Mouse (Mus musculus) heart, adult 2 months (tissue): ENCODE results near the gene Zbtb21. TPM values are rescaled to one million over a fixed set of nuclear protein-coding genes. Genes with fewer than 3 reads are reported as not detected.

Experiments
- DNase-seq, 2 experiments: peaks; one replicate each; pipeline ENCODE4 v3.0.0; 2021
- H3K27ac ChIP-seq: fragments of 200-600 bp; 2 replicates; pipeline ENCODE4 v1.8.1; 2022
- H3K27me3 ChIP-seq: fragments of 200-500 bp; 2 replicates; pipeline ENCODE4 v1.6.1; 2012; ENCODE audit warnings: mild to moderate bottlenecking, low read length, inconsistent platforms, mixed read lengths; ENCODE audit not compliant: control insufficient read depth, insufficient read depth
- H3K36me3 ChIP-seq: fragments of 200-500 bp; 2 replicates; pipeline ENCODE4 v1.6.1; 2012; ENCODE audit warnings: low read length, inconsistent platforms; ENCODE audit not compliant: control insufficient read depth, insufficient read depth
- H3K4me1 ChIP-seq: fragments of 200-500 bp; 2 replicates; pipeline ENCODE4 v1.6.1; 2011; ENCODE audit warnings: low read length; ENCODE audit not compliant: control insufficient read depth, insufficient read depth
- H3K4me3 ChIP-seq: fragments of 200-600 bp; 2 replicates; pipeline ENCODE4 v1.8.1; 2022
- H3K79me2 ChIP-seq: fragments of 200-500 bp; replicated peaks from 2 replicates; pipeline ENCODE4 v1.6.1; 2012; ENCODE audit warnings: mild to moderate bottlenecking, inconsistent platforms, low read length, moderate library complexity, mixed read lengths; ENCODE audit not compliant: control insufficient read depth, insufficient read depth
- H3K9ac ChIP-seq: fragments of 200-500 bp; 2 replicates; pipeline ENCODE4 v1.6.1; 2012; ENCODE audit warnings: low read depth, mild to moderate bottlenecking, control low read depth, inconsistent platforms, low read length, mixed read lengths
- CTCF ChIP-seq: fragments of 200-600 bp; IDR thresholded peaks from 2 replicates; pipeline ENCODE4 v1.8.1; 2022; ENCODE audit warnings: antibody characterized with exemption, mild to moderate bottlenecking, moderate library complexity
- EP300 ChIP-seq: fragments of 200-500 bp; IDR thresholded peaks from 2 replicates; pipeline ENCODE4 v1.6.1; 2011; ENCODE audit warnings: low read depth, low read length, control low read depth; ENCODE audit not compliant: insufficient read depth
- POLR2A ChIP-seq: fragments of 200-500 bp; IDR thresholded peaks from 2 replicates; pipeline ENCODE4 v1.6.1; 2011; ENCODE audit warnings: mild to moderate bottlenecking, low read depth, low read length, control low read depth; ENCODE audit not compliant: insufficient read depth
- WGBS: fragments of 180-500 bp; shearing (Covaris S2); methylation state at CpG from one replicate; pipeline ENCODE4 v1.1.7; 2018; 5-methylcytosine and 5-hydroxymethylcytosine counted together
- intact Hi-C: fragments of 180-260 bp; cut with DNase I; formaldehyde crosslinking; loops from one replicate; pipeline ENCODE4 v1.15.1; 2025
- polyA plus RNA-seq: library from polyadenylated mRNA; depleted of rRNA; stranded (reverse); fragments of >200 nt; gene quantifications from 2 replicates; pipeline ENCODE4 v1.2.3, GENCODE M21; 2012; rRNA removed
- total RNA-seq, 2 experiments: library from RNA; stranded (reverse); gene quantifications; 2 replicates each; pipeline ENCODE4 v1.2.3; 2021

The Zbtb21 gene
- total and polyA plus RNA-seq, 3 experiments, result 7.6 to 12.3 (median 10.4) TPM

DNA sequence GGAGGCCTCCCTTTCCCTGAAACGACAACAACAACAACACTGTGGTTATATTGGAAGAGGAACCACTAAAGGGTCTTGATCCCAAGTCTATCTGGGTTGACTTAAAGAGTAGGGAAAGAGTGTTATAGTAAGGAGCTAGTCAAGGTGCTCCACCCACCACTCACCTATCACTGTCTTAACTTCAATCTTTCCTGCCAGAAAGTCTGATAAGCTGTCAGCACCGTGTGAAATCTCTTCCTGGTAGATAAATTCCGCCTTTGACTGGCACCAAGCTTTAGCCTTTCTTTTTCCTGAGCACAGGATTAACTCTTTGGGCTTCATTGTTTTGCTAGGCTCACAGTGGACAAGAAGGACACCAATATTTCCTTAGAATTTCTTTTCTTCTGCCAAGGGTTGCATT lies 58.4 kb downstream of the Zbtb21 start:
- TF ChIP-seq EP300 (no peak), CTCF (no peak), POLR2A (no peak)
- 55% methylated on average over 3 of the region's 3 CpGs for WGBS
- Histone ChIP-seq H3K27ac (peak overlapping the region; percentile 55; the same call in 1 of the 2 replicates), H3K27me3 (no peaks in the 10 kb centered on the region), H3K4me1 (peaks cover 8% of the 10 kb centered on the region), H3K4me3 (no peak overlapping the region), H3K36me3 (peaks cover 12% of the 10 kb centered on the region), H3K9ac (no peak overlapping the region), H3K79me2 (peaks cover 2% of the 10 kb centered on the region; the same call in 1 of the 2 replicates)
- DNase-seq, result no peak
- intact Hi-C loops, result no loop called here

DNA sequence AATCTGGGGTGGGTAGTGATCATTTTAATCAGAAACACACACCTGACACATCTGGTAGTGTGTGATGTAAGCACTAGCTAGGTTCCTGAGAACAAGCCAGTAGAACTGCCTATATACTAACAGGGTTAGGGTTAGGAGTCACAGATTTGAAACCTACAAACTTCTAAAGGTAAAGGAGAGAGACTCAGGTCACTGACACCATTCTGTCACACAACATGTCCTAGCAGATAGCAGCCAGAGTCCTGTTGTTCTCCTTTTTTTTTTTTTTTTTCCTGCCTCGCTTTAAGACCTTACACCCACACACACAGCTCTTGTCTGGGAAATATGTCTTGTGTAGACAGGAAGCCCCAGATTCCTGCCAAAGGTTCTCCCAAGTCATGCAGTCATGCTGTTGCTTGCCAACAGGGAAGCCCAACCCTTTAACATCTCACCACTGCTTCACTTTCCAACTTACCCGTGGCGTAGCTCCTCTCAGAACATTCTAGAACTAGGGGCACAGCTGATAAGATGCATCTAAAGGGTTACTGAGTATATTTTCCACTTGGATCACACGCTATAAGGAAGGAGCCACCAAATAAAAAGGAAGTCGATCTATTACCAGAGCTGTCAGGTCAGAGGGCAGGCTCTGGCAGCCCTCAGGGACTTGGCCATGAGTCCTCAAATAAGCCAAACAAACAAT lies 64.9 kb downstream of the Zbtb21 start:
- H3K27me3 ChIP-seq, result no peaks in the 10 kb centered on the region
- peak overlapping the region; percentile 75 for H3K27ac ChIP-seq
- peak; percentile 66 to 83 for DNase-seq
- H3K36me3 ChIP-seq, result peaks cover 19% of the 10 kb centered on the region
- TF ChIP-seq POLR2A (no peak), EP300 (peak; percentile 97), CTCF (no peak)
- no peak overlapping the region for H3K4me3 ChIP-seq
- H3K9ac ChIP-seq, result no peak overlapping the region; the same call in 1 of the 2 replicates
- H3K79me2 ChIP-seq, result no peaks in the 10 kb centered on the region; the same call in 1 of the 2 replicates
- intact Hi-C loops, result loop anchor here (1.0 to 2.0 kb wide), 2 partner anchors 25 to 63 kb away; no protein-coding TSS in a partner anchor
- peaks cover 5% of the 10 kb centered on the region for H3K4me1 ChIP-seq
- WGBS, result 7% methylated on average over 5 of the region's 5 CpGs

Other genes starting within 250 kb of the Zbtb21 start
- under 1 TPM; 0.05 to 0.07 TPM for gene Ripk4, start 198.8 kb downstream of the Zbtb21 start, total RNA-seq
- gene Ripk4, start 198.8 kb downstream of the Zbtb21 start, polyA plus RNA-seq, result 0.29 and 0.70 TPM in 2 replicates
- gene Prdm15, start 110.8 kb downstream of the Zbtb21 start, total RNA-seq, result 1 to 10 TPM; 4.8 to 6.1 TPM
- gene Prdm15, start 110.8 kb downstream of the Zbtb21 start, polyA plus RNA-seq, result 4.6 and 7.0 TPM in 2 replicates
- 10 to 100 TPM; 19.7 to 26.6 TPM for gene C2cd2, start within 50 bp of the Zbtb21 start, total RNA-seq
- 8.0 and 8.2 TPM in 2 replicates for gene C2cd2, start within 50 bp of the Zbtb21 start, polyA plus RNA-seq
- gene B230307C23Rik, start 34.7 kb upstream of the Zbtb21 start, total RNA-seq, result 1 to 10 TPM; 3.7 to 4.7 TPM
- 3.1 and 6.4 TPM in 2 replicates for gene B230307C23Rik, start 34.7 kb upstream of the Zbtb21 start, polyA plus RNA-seq
- gene A630089N07Rik, start 119.8 kb upstream of the Zbtb21 start, total RNA-seq, result 1 to 10 TPM; 1.5 to 1.8 TPM
- 0.64 and 0.84 TPM in 2 replicates for gene A630089N07Rik, start 119.8 kb upstream of the Zbtb21 start, polyA plus RNA-seq